Mouse (Mus musculus): ENCODE measurements around the gene Dmrt3.
A peak's percentile ranks its signal among the peaks of the same experiment; 100 is the strongest.

Dmrt3 gene

GRCm38 (mm10) chr19:25610015-25610410 is at the start of gene Dmrt3:
TSS of gene Dmrt3 (plus strand) at chr19:25610301.
- no peak for DNase-seq (ENCODE audit: low spot score)

GRCm38 (mm10) chr19:25564430-25564829 is 45.7 kb upstream of the Dmrt3 start:
- no peak for DNase-seq (ENCODE audit: low spot score)

- DNase-seq (ENCODE audit: low spot score), result no peak
Observed at GRCm38 (mm10) chr19:25569778-25570177, 40.3 kb upstream of the Dmrt3 start.

GRCm38 (mm10) chr19:25574431-25574830 is 35.7 kb upstream of the Dmrt3 start:
- DNase-seq (ENCODE audit: low spot score), result peak; percentile 2

- DNase-seq (ENCODE audit: low spot score), result no peak
Observed at GRCm38 (mm10) chr19:25574981-25575814, 34.9 kb upstream of the Dmrt3 start.

GRCm38 (mm10) chr19:25578358-25578757 is 31.7 kb upstream of the Dmrt3 start:
- no peak for DNase-seq (ENCODE audit: low spot score)

- no peak for DNase-seq (ENCODE audit: low spot score)
Observed at GRCm38 (mm10) chr19:25579440-25579839, 30.7 kb upstream of the Dmrt3 start.

- no peak for DNase-seq (ENCODE audit: low spot score)
Observed at GRCm38 (mm10) chr19:25597717-25598232, 12.3 kb upstream of the Dmrt3 start.

GRCm38 (mm10) chr19:25598626-25599025 is 11.5 kb upstream of the Dmrt3 start:
- DNase-seq (ENCODE audit: low spot score), result no peak

- DNase-seq (ENCODE audit: low spot score), result no peak
Observed at GRCm38 (mm10) chr19:25601966-25602365, 8.1 kb upstream of the Dmrt3 start.

- DNase-seq (ENCODE audit: low spot score), result no peak
Observed at GRCm38 (mm10) chr19:25607461-25608205, 2.5 kb upstream of the Dmrt3 start.

GRCm38 (mm10) chr19:25608206-25608580 is 1.9 kb upstream of the Dmrt3 start:
- DNase-seq (ENCODE audit: low spot score), result no peak

GRCm38 (mm10) chr19:25608961-25609850 is 895 bp upstream of the Dmrt3 start:
- DNase-seq (ENCODE audit: low spot score), result no peak

- DNase-seq (ENCODE audit: low spot score), result no peak
Observed at GRCm38 (mm10) chr19:25610411-25611111, 460 bp downstream of the Dmrt3 start.

GRCm38 (mm10) chr19:25611116-25611515 is 1.0 kb downstream of the Dmrt3 start:
- DNase-seq (ENCODE audit: low spot score), result no peak

GRCm38 (mm10) chr19:25611876-25612805 is 2.0 kb downstream of the Dmrt3 start:
- DNase-seq (ENCODE audit: low spot score), result no peak

- no peak for DNase-seq (ENCODE audit: low spot score)
Observed at GRCm38 (mm10) chr19:25612806-25613295, 2.8 kb downstream of the Dmrt3 start.

GRCm38 (mm10) chr19:25613476-25614300 is 3.6 kb downstream of the Dmrt3 start:
- DNase-seq (ENCODE audit: low spot score), result no peak

GRCm38 (mm10) chr19:25615889-25616288 is 5.8 kb downstream of the Dmrt3 start:
- no peak for DNase-seq (ENCODE audit: low spot score)

Measured in ovary, adult 18-20 months (tissue).